Mouse (Mus musculus): ENCODE measurements around the gene Fbxo2.

DNA sequence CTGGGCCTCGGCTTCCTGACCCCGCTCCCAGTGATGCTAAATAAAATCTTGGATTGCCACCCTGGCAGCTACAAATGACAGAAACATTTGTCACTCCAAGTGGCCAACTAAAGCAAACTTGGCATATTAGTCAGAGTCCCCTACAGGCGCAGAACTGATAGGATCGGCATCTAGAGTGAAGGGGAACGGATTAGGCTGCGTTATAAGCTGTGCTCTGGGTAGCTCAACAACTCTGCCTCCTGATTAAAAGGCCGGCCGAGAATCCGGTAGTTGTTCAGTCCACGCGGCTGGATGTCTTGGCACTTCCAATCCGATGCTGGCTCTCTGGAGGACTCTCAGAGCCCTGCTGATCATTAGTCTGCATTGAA lies 14.1 kb downstream of the Fbxo2 start:
- no peak for TF ChIP-seq ZC3H11A (IDR thresholded peaks at IDR 0.05; ENCODE audit: borderline replicate concordance, low read depth, low read length)
- TF ChIP-seq ZNF384 (IDR thresholded peaks at IDR 0.05; ENCODE audit: low read depth, low read length), result no peak
- TF ChIP-seq CHD2 (IDR thresholded peaks at IDR 0.05; ENCODE audit: low read depth, low read length), result no peak

Data from ES-E14 (cell line).